15 mouse cellular contexts compared by ENCODE assay signal in genomic region chr13:114478329-114478728, GRCm38 (mm10). TPM values are rescaled to one million over a fixed set of nuclear protein-coding genes. Genes with fewer than 3 reads are reported as not detected.
"Had no signal": no experiment of that assay in that cellular context is flagged by ENCODE, and none has a peak within 500 bp of the region (broad histone marks: within the 10 kb centered on the region; RNA-seq: fewer than 3 reads in every experiment).

No protein-coding gene starts in this region.

- H3K9ac ChIP-seq: limb, embryonic 12.5 days; liver, embryonic 13.5 days; liver, postnatal 0 days; lung, embryonic 15.5 days; midbrain, embryonic 12.5 days had no signal

- H3K27ac ChIP-seq: limb, embryonic 12.5 days; liver, embryonic 13.5 days; lung, embryonic 15.5 days; macrophage; midbrain, embryonic 12.5 days; stomach, postnatal 0 days had no signal

- H3K27me3 ChIP-seq: limb, embryonic 12.5 days; liver, embryonic 13.5 days; lung, embryonic 15.5 days; megakaryocyte, embryonic 14.5 days had no signal

- DNase-seq: kidney, postnatal 10 days; kidney, postnatal 4 days; liver; liver, embryonic 13.5 days; liver, postnatal 0 days; lung, postnatal 14 days; right cerebral cortex, adult 18-20 months; right cerebral cortex, postnatal 25 days had no signal

- H3K36me3 ChIP-seq: limb, embryonic 12.5 days; liver, embryonic 13.5 days; lung, embryonic 15.5 days; midbrain, embryonic 12.5 days had no signal

- ATAC-seq: liver, postnatal 0 days; midbrain, embryonic 16.5 days had no signal

- H3K4me1 ChIP-seq: limb, embryonic 12.5 days; liver, embryonic 13.5 days; lung, embryonic 15.5 days; megakaryocyte, embryonic 14.5 days; midbrain, embryonic 12.5 days had no signal

- H3K9me3 ChIP-seq: limb, embryonic 12.5 days; liver, embryonic 13.5 days; lung, embryonic 15.5 days had no signal

- H3K4me3 ChIP-seq: limb, embryonic 12.5 days; liver, embryonic 13.5 days; lung, embryonic 15.5 days; megakaryocyte, embryonic 14.5 days; midbrain, embryonic 12.5 days had no signal

- H3K4me2 ChIP-seq: limb, embryonic 12.5 days; liver, embryonic 13.5 days; lung, embryonic 15.5 days; midbrain, embryonic 12.5 days had no signal

RNA-seq across cellular contexts. Expression of gene Fst, which starts 19.6 kb away (rescaled TPM):
- polyA plus RNA-seq: macrophage had no signal
